Mouse (Mus musculus) hindbrain, embryonic 12.5 days (tissue): ENCODE measurements around the gene Zfp92. TPM values are rescaled to one million over a fixed set of nuclear protein-coding genes. Genes with fewer than 3 reads are reported as not detected.
A peak's percentile ranks its signal among the peaks of the same experiment; 100 is the strongest.
"Not testable (repeated sequence)": the region's sequence is repeated elsewhere in the genome, so short reads cannot be mapped to it uniquely, and the experiment has no call there.

ENCODE experiments used
- ATAC-seq: fragments of 200-750 bp; cut with Nextera tagmentation; 2 replicates; pipeline ENCODE4 v1.8.0; 2017; ENCODE audit warnings: moderate TSS enrichment; ENCODE audit not compliant: low FRiP score
- H3K27ac ChIP-seq: fragments of 300-500 bp; sonication (generic); 2 replicates; pipeline ENCODE4 v1.5.1; 2016; ENCODE audit warnings: mild to moderate bottlenecking
- H3K27me3 ChIP-seq: fragments of 300-500 bp; sonication (generic); 2 replicates; pipeline ENCODE4 v1.6.1; 2016; ENCODE audit warnings: mild to moderate bottlenecking
- H3K36me3 ChIP-seq: fragments of 300-500 bp; sonication (generic); 2 replicates; pipeline ENCODE4 v1.6.1; 2016; ENCODE audit warnings: mild to moderate bottlenecking
- H3K4me1 ChIP-seq: fragments of 300-500 bp; sonication (generic); 2 replicates; pipeline ENCODE4 v1.6.1; 2016
- H3K4me2 ChIP-seq: fragments of 300-500 bp; sonication (generic); replicated peaks from 2 replicates; pipeline ENCODE4 v1.6.1; 2016; ENCODE audit warnings: mild to moderate bottlenecking
- H3K4me3 ChIP-seq: fragments of 300-500 bp; sonication (generic); 2 replicates; pipeline ENCODE4 v1.5.1; 2016; ENCODE audit warnings: mild to moderate bottlenecking
- H3K9ac ChIP-seq: fragments of 300-500 bp; sonication (generic); 2 replicates; pipeline ENCODE4 v1.6.1; 2016; ENCODE audit warnings: mild to moderate bottlenecking, moderate library complexity
- H3K9me3 ChIP-seq: fragments of 300-500 bp; sonication (generic); replicated peaks from 2 replicates; pipeline ENCODE4 v1.6.1; 2016; ENCODE audit warnings: mild to moderate bottlenecking
- WGBS: fragments of 180-500 bp; shearing (Covaris S2); methylation state at CpG from one replicate; pipeline ENCODE4 v1.1.7; 2016; 5-methylcytosine and 5-hydroxymethylcytosine counted together
- polyA plus RNA-seq: library from polyadenylated mRNA; unstranded; fragments of >200 nt; fragmentation: Nextera tagmentation; extraction: Ambion mirVana; gene quantifications from 2 replicates; pipeline ENCODE4 v1.2.1, GENCODE M21; 2016

Zfp92 gene
- 0.14 and 0.23 TPM in 2 replicates for polyA plus RNA-seq

DNA sequence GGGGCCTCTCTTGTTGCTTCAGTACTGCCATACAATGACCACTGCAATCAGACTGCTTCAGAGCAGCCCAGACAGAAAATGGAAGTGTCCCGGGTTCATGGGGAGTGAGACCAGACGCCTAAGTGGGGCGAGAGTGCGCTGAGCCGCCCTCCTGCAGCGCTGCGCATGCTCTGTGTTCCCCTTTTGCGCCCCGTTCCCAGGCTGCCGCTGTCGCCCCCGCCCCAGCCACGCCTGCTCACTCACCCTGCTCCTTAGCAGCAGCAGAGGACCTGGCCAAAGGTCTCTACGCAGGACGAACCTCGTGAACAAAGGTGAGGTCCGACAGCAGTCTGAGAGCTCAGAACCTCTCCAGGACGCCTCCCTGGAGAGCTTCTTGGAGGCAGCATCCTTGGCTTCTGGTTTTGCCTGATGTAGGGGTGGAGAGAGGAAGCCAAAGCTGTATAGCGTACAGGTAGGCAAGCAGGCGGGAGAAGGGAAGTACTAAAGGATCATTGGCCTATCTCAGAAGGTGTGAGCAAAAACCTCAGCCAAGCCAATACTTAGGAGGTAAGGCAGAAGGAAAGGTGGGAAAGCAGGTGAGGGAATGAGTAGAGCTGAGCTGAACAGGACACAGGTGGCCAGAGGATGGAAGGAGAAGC is at the start of gene Zfp92:
TSS of gene Zfp92 (plus strand) at position 217 of the 638 bp plus-strand sequence.
- no peak within 1 kb of the TSS for H3K27ac ChIP-seq
- H3K4me2 ChIP-seq = peak within 1 kb of the TSS; percentile 51
- 31% methylated on average over 20 of the region's 20 CpGs for WGBS
- H3K4me3 ChIP-seq = peak within 1 kb of the TSS; percentile 27
- H3K4me1 ChIP-seq = no peaks in the 10 kb centered on the region
- H3K36me3 ChIP-seq = no peaks in the 10 kb centered on the region
- peaks cover 6% of the 10 kb centered on the region; the same call in 1 of the 2 replicates for H3K27me3 ChIP-seq
- no peaks in the 10 kb centered on the region for H3K9me3 ChIP-seq
- no peak for ATAC-seq
- no peak within 1 kb of the TSS for H3K9ac ChIP-seq

DNA sequence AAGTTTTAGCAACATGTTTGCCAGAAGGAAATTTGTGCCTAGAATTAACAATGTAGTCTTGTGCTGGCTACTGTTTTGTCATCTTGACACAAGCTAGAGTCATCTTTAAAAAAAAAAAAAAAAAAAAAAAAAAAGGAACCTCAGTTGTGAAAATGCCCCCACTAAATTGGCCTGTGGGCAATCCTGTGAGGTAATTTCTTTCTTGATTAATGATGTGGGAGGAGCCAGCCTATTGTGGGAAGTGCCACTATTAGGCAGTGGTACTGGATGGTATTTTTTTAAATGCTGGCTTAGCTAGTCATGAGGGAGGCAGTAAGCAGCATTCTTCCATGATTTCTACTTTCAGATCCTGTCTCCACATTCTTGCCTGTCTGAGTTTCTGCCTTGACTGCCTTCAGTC is 47.6 kb upstream of the Zfp92 start:
- Histone ChIP-seq H3K4me3 (no peak overlapping the region), H3K27me3 (no peaks in the 10 kb centered on the region), H3K4me2 (no peak overlapping the region), H3K9ac (no peak overlapping the region), H3K9me3 (no peaks in the 10 kb centered on the region), H3K36me3 (no peaks in the 10 kb centered on the region), H3K4me1 (no peaks in the 10 kb centered on the region), H3K27ac (no peak overlapping the region)
- no peak for ATAC-seq

DNA sequence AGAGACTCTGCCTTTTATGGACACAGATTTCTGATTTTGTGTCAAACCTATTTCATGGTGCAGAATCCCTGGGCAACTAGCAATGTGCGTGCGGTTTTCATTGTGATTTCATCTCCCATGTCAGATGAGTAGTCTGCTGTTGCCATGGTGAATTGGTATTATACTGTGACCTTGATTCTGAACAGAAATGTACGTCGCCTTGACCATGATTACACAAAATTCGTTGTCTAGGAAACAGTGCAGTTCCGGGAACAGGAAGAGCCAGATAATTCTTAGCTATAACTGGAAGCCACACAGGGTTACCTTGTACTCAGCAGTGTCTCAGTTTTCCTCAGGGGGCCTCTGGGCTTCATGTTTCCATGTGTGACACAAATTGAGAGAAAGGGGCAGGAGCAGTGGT is 26.5 kb upstream of the Zfp92 start:
- no peak overlapping the region for H3K27ac ChIP-seq
- no peaks in the 10 kb centered on the region for H3K4me1 ChIP-seq
- WGBS = 78% methylated on average over 6 of the region's 6 CpGs
- H3K4me3 ChIP-seq = no peak overlapping the region
- H3K36me3 ChIP-seq = no peaks in the 10 kb centered on the region
- ATAC-seq = no peak
- H3K9me3 ChIP-seq = no peaks in the 10 kb centered on the region
- H3K9ac ChIP-seq = no peak overlapping the region
- H3K27me3 ChIP-seq = no peaks in the 10 kb centered on the region
- H3K4me2 ChIP-seq = no peak overlapping the region

DNA sequence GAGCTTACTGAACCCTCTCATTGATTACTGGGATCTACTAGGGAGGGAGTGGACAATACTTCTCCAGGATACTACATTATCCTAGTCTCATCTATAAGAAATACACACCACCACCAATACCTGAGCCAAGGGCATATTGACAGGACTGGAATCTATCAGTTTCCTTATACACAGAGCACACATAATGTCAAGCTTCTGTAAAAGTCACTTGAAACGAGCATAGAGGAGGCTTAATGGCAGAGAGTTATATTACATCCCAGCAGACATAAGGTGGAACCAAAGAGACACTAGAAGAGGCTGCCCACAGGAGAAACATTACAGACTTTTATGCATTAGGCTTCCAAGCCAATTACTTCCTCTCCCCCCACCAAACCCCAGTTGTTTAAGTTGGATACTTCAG is 26.0 kb upstream of the Zfp92 start:
- ATAC-seq = no peak
- Histone ChIP-seq H3K9me3 (no peaks in the 10 kb centered on the region), H3K4me3 (no peak overlapping the region), H3K4me2 (no peak overlapping the region), H3K9ac (no peak overlapping the region), H3K27me3 (no peaks in the 10 kb centered on the region), H3K27ac (no peak overlapping the region), H3K36me3 (no peaks in the 10 kb centered on the region), H3K4me1 (no peaks in the 10 kb centered on the region)
- WGBS = 42% methylated on average over 1 of the region's 1 CpGs

DNA sequence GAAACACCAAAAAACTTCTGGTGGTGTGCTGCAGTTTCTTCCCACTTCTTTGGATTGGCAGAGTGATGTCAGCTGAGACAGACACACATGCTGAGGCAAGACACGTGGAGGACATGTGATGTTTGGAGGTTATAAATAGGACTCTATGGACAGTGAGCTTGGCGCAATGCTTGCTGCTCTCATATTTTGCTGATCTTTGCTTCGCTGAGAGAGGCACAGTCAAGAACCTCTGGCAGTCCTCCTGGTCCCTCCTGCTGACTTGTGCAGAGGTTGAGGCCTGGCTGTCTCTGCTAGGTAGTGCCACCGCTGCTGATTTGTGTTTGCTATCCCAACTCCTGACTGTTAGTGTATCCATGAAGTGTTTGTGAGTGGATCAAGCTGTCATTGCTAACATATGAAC is 19.4 kb upstream of the Zfp92 start:
- Histone ChIP-seq H3K9me3 (no peaks in the 10 kb centered on the region), H3K9ac (no peak overlapping the region), H3K36me3 (no peaks in the 10 kb centered on the region), H3K4me2 (no peak overlapping the region), H3K4me3 (no peak overlapping the region), H3K27me3 (no peaks in the 10 kb centered on the region), H3K27ac (no peak overlapping the region), H3K4me1 (no peaks in the 10 kb centered on the region)
- WGBS = 86% methylated on average over 4 of the region's 4 CpGs
- no peak for ATAC-seq

DNA sequence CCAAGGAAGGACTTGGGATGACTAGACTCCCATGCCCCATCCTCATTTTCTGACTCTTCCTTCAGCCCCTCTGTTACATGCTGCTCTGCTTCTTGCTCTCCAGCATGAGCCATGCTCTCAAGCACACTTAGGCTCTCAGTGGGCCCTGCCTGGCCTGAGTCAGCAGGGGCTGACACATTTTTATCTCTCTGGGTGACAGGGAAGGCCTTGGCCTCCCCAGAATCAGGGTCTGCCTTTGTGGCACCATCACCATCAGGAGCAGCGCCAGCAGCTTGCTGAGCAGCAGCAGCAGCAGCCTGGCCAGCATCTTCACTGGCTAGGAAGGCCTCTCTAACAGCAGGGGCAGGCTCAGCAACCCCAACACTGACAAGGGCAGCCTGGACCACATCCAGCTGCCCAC is 14.4 kb upstream of the Zfp92 start:
- H3K27ac ChIP-seq = no peak overlapping the region
- H3K4me3 ChIP-seq = no peak overlapping the region
- H3K4me1 ChIP-seq = no peaks in the 10 kb centered on the region
- 92% methylated on average over 1 of the region's 1 CpGs for WGBS
- peaks cover 4% of the 10 kb centered on the region; the same call in 1 of the 2 replicates for H3K27me3 ChIP-seq
- H3K9me3 ChIP-seq = no peaks in the 10 kb centered on the region
- H3K9ac ChIP-seq = no peak overlapping the region
- no peaks in the 10 kb centered on the region for H3K36me3 ChIP-seq
- ATAC-seq = no peak
- H3K4me2 ChIP-seq = no peak overlapping the region

DNA sequence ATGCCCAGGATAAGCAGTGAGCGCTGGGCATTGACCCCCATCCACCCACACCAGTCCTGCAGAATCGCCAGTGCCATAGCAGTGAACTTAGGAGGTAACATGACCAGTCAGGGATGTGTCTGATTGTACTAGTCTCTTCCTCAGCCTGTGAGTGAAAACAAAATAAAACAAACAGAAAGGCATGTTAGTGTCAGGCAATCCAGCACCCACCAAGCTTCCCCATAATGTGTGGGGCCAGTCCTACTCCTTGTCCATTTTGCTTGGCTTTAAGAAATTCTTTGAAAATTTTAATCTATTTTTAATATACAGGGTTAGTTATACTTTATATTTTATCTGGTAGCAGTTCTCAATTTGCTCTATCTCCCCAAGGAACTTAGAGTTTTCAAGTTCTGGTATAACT is 12.3 kb upstream of the Zfp92 start, which contains the start of gene Gm18336:
TSS of gene Gm18336 (minus strand) at position 101 of the 400 bp plus-strand sequence.
- 53% methylated on average over 2 of the region's 2 CpGs for WGBS
- H3K9ac ChIP-seq, H3K27ac ChIP-seq, H3K9me3 ChIP-seq, H3K4me3 ChIP-seq, H3K4me1 ChIP-seq, H3K4me2 ChIP-seq, H3K36me3 ChIP-seq, H3K27me3 ChIP-seq, ATAC-seq: not testable (repeated sequence)

DNA sequence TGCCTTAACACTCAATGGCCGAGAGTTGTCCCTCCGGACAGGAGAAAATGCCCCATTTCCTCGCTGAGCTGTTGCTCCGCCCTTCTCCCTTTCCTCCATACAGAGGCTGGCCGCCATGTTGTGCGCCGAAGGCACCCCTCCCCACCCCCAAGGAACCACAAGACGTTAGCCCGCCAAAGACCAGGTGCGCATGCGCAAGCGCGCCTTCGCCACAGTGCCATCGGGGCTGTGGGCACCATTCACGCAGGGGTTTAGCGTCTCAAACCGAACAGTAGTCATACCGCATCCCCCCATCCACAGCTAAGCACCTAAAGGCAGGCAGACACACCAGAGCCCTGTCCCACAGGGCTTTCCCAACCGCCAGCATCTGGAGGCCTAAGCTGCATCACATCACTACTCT is 9.9 kb upstream of the Zfp92 start:
- Histone ChIP-seq H3K9me3 (no peaks in the 10 kb centered on the region), H3K4me1 (no peaks in the 10 kb centered on the region), H3K4me3 (no peak overlapping the region), H3K4me2 (no peak overlapping the region), H3K36me3 (no peaks in the 10 kb centered on the region), H3K9ac (no peak overlapping the region), H3K27me3 (peaks cover 4% of the 10 kb centered on the region; the same call in 1 of the 2 replicates), H3K27ac (no peak overlapping the region)
- ATAC-seq = no peak
- 87% methylated on average over 20 of the region's 20 CpGs for WGBS

DNA sequence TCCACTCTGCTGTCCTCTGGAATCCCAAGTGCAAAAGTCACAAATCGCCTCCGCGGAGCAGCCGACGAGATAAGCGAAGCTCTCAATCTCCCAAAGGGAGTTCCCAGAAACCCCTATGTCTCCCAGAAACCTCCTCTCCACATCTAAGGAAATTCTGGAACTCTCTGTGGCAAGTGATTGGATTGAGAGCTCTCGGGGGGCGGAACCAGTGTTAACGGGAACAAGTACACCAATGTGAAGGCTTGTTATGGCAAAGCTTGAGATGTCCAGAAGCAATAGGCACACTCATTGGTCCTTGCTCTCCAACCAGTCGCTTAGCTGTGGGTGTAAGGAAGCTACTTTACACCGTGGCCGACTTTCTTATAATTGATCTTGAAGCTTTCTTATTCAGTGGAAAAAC is 9.3 kb upstream of the Zfp92 start:
- H3K4me3 ChIP-seq = no peak overlapping the region
- H3K4me2 ChIP-seq = no peak overlapping the region
- no peak for ATAC-seq
- no peaks in the 10 kb centered on the region for H3K4me1 ChIP-seq
- no peaks in the 10 kb centered on the region for H3K36me3 ChIP-seq
- peaks cover 4% of the 10 kb centered on the region; the same call in 1 of the 2 replicates for H3K27me3 ChIP-seq
- no peak overlapping the region for H3K9ac ChIP-seq
- no peak overlapping the region for H3K27ac ChIP-seq
- no peaks in the 10 kb centered on the region for H3K9me3 ChIP-seq
- 90% methylated on average over 12 of the region's 12 CpGs for WGBS

DNA sequence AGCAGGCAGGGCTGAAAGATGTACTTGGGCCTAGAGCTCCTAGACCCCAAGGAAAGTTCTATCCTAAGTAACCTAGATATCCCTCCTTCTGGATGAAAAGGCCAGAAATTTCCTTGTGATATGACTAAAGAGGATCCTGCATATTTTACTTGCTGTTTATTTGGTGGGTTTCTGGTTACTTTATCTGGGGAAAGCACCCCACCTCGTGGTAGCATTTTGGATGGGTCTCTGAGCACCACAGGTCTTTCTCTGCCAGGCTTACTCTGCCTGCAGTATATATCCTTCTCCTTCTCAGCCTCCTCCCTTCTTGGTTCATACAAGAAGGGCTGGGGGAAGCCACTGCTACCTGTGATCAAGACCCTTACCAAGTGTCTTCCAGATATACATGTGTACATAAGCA is 1.9 kb downstream of the Zfp92 start:
- Histone ChIP-seq H3K9ac (no peak overlapping the region), H3K27ac (no peak overlapping the region), H3K4me1 (no peaks in the 10 kb centered on the region), H3K4me2 (no peak overlapping the region), H3K9me3 (no peaks in the 10 kb centered on the region), H3K27me3 (peaks cover 6% of the 10 kb centered on the region; the same call in 1 of the 2 replicates), H3K4me3 (no peak overlapping the region), H3K36me3 (no peaks in the 10 kb centered on the region)
- WGBS = 27% methylated on average over 1 of the region's 1 CpGs
- no peak for ATAC-seq

DNA sequence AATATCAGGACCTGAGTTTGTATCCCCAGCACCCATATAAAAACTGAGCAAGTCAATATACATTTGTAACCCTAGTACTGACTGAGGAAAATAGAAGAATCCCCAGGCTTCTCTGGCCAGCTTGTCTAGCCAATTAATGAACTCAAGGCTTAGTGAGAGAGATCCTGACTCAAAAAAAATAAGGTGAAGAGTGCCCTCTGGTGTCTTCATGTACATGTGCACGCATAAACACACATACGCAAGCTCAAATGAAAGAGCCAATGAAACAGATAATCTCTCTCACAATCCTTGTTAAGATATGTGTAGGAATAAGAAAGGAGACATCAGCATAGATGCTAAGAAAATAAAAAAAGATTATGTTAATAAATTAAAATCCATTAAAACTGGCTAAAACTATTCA is 19.1 kb downstream of the Zfp92 start:
- no peaks in the 10 kb centered on the region for H3K27me3 ChIP-seq
- H3K36me3 ChIP-seq = no peaks in the 10 kb centered on the region
- WGBS = 83% methylated on average over 2 of the region's 2 CpGs
- no peak for ATAC-seq
- H3K4me3 ChIP-seq = no peak overlapping the region
- no peak overlapping the region for H3K27ac ChIP-seq
- H3K9ac ChIP-seq = no peak overlapping the region
- no peaks in the 10 kb centered on the region for H3K9me3 ChIP-seq
- H3K4me1 ChIP-seq = no peaks in the 10 kb centered on the region
- no peak overlapping the region for H3K4me2 ChIP-seq

DNA sequence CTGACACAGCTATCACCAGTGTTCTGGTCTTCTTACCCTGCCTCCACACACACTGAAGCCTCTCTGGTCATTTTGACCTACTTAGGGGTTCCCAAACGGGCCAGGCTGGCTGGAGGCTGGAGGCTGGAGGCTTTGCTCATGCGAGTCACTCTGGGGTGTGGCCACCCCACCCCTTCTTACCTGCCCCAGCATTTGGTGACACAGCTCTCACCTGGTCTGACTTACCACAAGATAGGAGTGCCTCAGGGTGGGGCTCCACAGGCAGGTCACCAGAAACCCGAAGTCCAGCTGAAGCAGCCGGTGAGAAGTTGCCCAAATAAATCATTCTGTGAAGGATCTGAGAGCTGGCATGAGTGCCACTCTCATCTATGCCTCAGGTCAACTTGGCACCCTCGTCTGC is 22.0 kb downstream of the Zfp92 start:
- ATAC-seq = no peak
- Histone ChIP-seq H3K4me1 (no peaks in the 10 kb centered on the region), H3K4me3 (no peak overlapping the region), H3K27ac (no peak overlapping the region), H3K9ac (no peak overlapping the region), H3K9me3 (no peaks in the 10 kb centered on the region), H3K4me2 (no peak overlapping the region), H3K36me3 (0 out of 2 replicates have a peak, but pooled peaks cover 2% of the 10 kb centered on the region), H3K27me3 (no peaks in the 10 kb centered on the region)
- 79% methylated on average over 5 of the region's 5 CpGs for WGBS

DNA sequence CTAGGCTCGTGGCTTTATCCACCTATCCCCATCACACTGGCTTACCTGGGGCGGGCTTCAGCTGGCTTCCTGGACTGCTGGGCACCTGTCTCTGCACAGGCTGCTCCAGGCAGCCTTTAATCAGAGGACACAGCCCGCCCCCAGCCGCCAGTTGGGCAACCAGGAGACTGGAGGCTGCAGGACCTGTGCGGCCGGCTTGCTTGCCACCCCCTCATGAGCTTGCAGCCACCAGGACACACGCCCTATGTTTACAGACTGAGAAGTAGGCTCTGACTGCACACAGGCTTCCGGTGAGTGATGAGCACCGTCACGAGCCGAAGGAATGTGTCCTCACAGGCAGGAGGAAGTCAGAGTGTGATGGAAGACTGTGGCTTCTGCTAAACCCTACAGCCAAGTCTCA is 24.4 kb downstream of the Zfp92 start, which contains the start of gene Trex2:
TSS of gene Trex2 (minus strand) at position 93 of the 400 bp plus-strand sequence.
- no peaks in the 10 kb centered on the region for H3K27me3 ChIP-seq
- no peak within 1 kb of the TSS for H3K4me2 ChIP-seq
- no peak for ATAC-seq
- 0 out of 2 replicates have a peak, but pooled peaks cover 2% of the 10 kb centered on the region for H3K36me3 ChIP-seq
- H3K9ac ChIP-seq = no peak within 1 kb of the TSS
- no peak within 1 kb of the TSS for H3K4me3 ChIP-seq
- H3K9me3 ChIP-seq = no peaks in the 10 kb centered on the region
- H3K27ac ChIP-seq = no peak within 1 kb of the TSS
- H3K4me1 ChIP-seq = no peaks in the 10 kb centered on the region
- 78% methylated on average over 11 of the region's 11 CpGs for WGBS
